Mouse (Mus musculus) liver, embryonic 16.5 days (tissue): ENCODE measurements at regions not wholly inside any gene's neighbourhood (a gene's known extent, or its start where the extent isn't known, plus 50 kb on each side); places are given as distances from the start of the nearest gene placed in this dataset.

Experiments used
- ATAC-seq: fragments of 200-750 bp; cut with Nextera tagmentation; 2 replicates; pipeline ENCODE4 v1.8.0; 2017; ENCODE audit warnings: low read depth, mild to moderate bottlenecking, moderate number of reproducible peaks, moderate library complexity
- H3K27ac ChIP-seq: fragments of 300-500 bp; sonication (generic); 2 replicates; pipeline ENCODE4 v1.5.1; 2014; ENCODE audit warnings: mild to moderate bottlenecking, low read length
- H3K27me3 ChIP-seq: fragments of 300-500 bp; sonication (generic); 2 replicates; pipeline ENCODE4 v1.6.1; 2014; ENCODE audit warnings: low read depth, low read length, mixed read lengths; ENCODE audit not compliant: control insufficient read depth, insufficient read depth
- H3K36me3 ChIP-seq: fragments of 300-500 bp; sonication (generic); 2 replicates; pipeline ENCODE4 v1.6.1; 2014; ENCODE audit warnings: mild to moderate bottlenecking; ENCODE audit not compliant: control insufficient read depth, insufficient read depth
- H3K4me1 ChIP-seq: fragments of 300-500 bp; sonication (generic); 2 replicates; pipeline ENCODE4 v1.6.1; 2014; ENCODE audit warnings: low read depth, low read length, mixed read lengths; ENCODE audit not compliant: control insufficient read depth
- H3K4me2 ChIP-seq: fragments of 300-500 bp; sonication (generic); 2 replicates; pipeline ENCODE4 v1.6.1; 2014; ENCODE audit warnings: low read depth, low read length, mixed read lengths
- H3K4me3 ChIP-seq: fragments of 300-500 bp; sonication (generic); 2 replicates; pipeline ENCODE4 v1.5.1; 2014; ENCODE audit warnings: low read depth, mild to moderate bottlenecking, low read length
- H3K9ac ChIP-seq: fragments of 300-500 bp; sonication (generic); 2 replicates; pipeline ENCODE4 v1.6.1; 2014; ENCODE audit warnings: low read depth, low read length
- H3K9me3 ChIP-seq: fragments of 300-500 bp; sonication (generic); replicated peaks from 2 replicates; pipeline ENCODE4 v1.6.1; 2016; ENCODE audit warnings: low read length; ENCODE audit not compliant: control insufficient read depth
- whole genome bisulfite sequencing: fragments of 180-500 bp; shearing (Covaris S2); extraction: QIAGEN DNeasy Blood & Tissue Kit; methylation state at CpG from one replicate; pipeline ENCODE4 v1.1.7; 2014; ENCODE audit not compliant: insufficient replicate concordance; 5-methylcytosine and 5-hydroxymethylcytosine counted together

- ATAC-seq: no peak
- Histone ChIP-seq H3K4me3 (no peak overlapping the region), H3K4me2 (no peak overlapping the region), H3K9ac (no peak overlapping the region), H3K36me3 (no peaks in the 10 kb centered on the region), H3K27me3 (no peaks in the 10 kb centered on the region), H3K9me3 (no peaks in the 10 kb centered on the region), H3K4me1 (no peaks in the 10 kb centered on the region), H3K27ac (no peak overlapping the region)
- 60% methylated on average over 16 of the region's 16 CpGs for WGBS
Measured at GRCm38 (mm10) chr5:119602001-119602400, 68.5 kb upstream of the Tbx3 start.

- H3K36me3 ChIP-seq: no peaks in the 10 kb centered on the region
- ATAC-seq: no peak
Measured at GRCm38 (mm10) chr5:119605444-119605843, 65.0 kb upstream of the Tbx3 start.

GRCm38 (mm10) chr5:119613413-119613812, 57.1 kb upstream of the Tbx3 start:
- no peak for ATAC-seq
- H3K27ac ChIP-seq: no peak overlapping the region
- H3K4me1 ChIP-seq: no peaks in the 10 kb centered on the region
- WGBS: 47% methylated on average over 6 of the region's 6 CpGs
- no peak overlapping the region for H3K4me3 ChIP-seq
- no peaks in the 10 kb centered on the region for H3K27me3 ChIP-seq
- no peaks in the 10 kb centered on the region for H3K36me3 ChIP-seq
- H3K9me3 ChIP-seq: no peaks in the 10 kb centered on the region
- H3K4me2 ChIP-seq: no peak overlapping the region
- no peak overlapping the region for H3K9ac ChIP-seq

More at GRCm38 (mm10) chr5:119605444-119605843, 65.0 kb upstream of the Tbx3 start:
- Histone ChIP-seq H3K4me1 (no peaks in the 10 kb centered on the region), H3K9ac (no peak overlapping the region), H3K4me3 (no peak overlapping the region), H3K9me3 (no peaks in the 10 kb centered on the region), H3K27ac (no peak overlapping the region), H3K27me3 (no peaks in the 10 kb centered on the region), H3K4me2 (no peak overlapping the region)
- WGBS: 62% methylated on average over 7 of the region's 7 CpGs

- H3K9me3 ChIP-seq: no peaks in the 10 kb centered on the region
- no peak for ATAC-seq
- H3K36me3 ChIP-seq: no peaks in the 10 kb centered on the region
- H3K27ac ChIP-seq: no peak overlapping the region
- no peaks in the 10 kb centered on the region for H3K4me1 ChIP-seq
- no peak overlapping the region for H3K4me3 ChIP-seq
- 61% methylated on average over 10 of the region's 10 CpGs for whole genome bisulfite sequencing
- no peak overlapping the region for H3K9ac ChIP-seq
- H3K27me3 ChIP-seq: no peaks in the 10 kb centered on the region
- H3K4me2 ChIP-seq: no peak overlapping the region
Measured at GRCm38 (mm10) chr5:119613981-119614770, 56.3 kb upstream of the Tbx3 start.

- no peak overlapping the region for H3K9ac ChIP-seq
- no peaks in the 10 kb centered on the region for H3K9me3 ChIP-seq
- no peaks in the 10 kb centered on the region for H3K36me3 ChIP-seq
- no peak overlapping the region for H3K4me2 ChIP-seq
- no peaks in the 10 kb centered on the region for H3K4me1 ChIP-seq
- no peak for ATAC-seq
- H3K27me3 ChIP-seq: no peaks in the 10 kb centered on the region
- no peak overlapping the region for H3K4me3 ChIP-seq
- 42% methylated on average over 5 of the region's 5 CpGs for WGBS
- H3K27ac ChIP-seq: no peak overlapping the region
Measured at GRCm38 (mm10) chr5:119615681-119616080, 54.8 kb upstream of the Tbx3 start.

- no peak for ATAC-seq
- H3K4me3 ChIP-seq: no peak overlapping the region
- H3K9ac ChIP-seq: no peak overlapping the region
- H3K4me1 ChIP-seq: no peaks in the 10 kb centered on the region; the same call in 1 of the 2 replicates
- H3K27me3 ChIP-seq: no peaks in the 10 kb centered on the region
- WGBS: 70% methylated on average over 2 of the region's 2 CpGs
- H3K36me3 ChIP-seq: no peaks in the 10 kb centered on the region
- no peak overlapping the region for H3K4me2 ChIP-seq
- H3K9me3 ChIP-seq: no peaks in the 10 kb centered on the region
- no peak overlapping the region for H3K27ac ChIP-seq
Measured at GRCm38 (mm10) chr5:119617856-119618255, 52.6 kb upstream of the Tbx3 start.

- Histone ChIP-seq H3K27me3 (no peaks in the 10 kb centered on the region; the same call in 1 of the 2 replicates), H3K4me1 (no peaks in the 10 kb centered on the region; the same call in 1 of the 2 replicates), H3K9ac (no peak overlapping the region), H3K4me3 (no peak overlapping the region), H3K36me3 (no peaks in the 10 kb centered on the region), H3K9me3 (no peaks in the 10 kb centered on the region), H3K27ac (no peak overlapping the region), H3K4me2 (no peak overlapping the region)
- WGBS: 24% methylated on average over 8 of the region's 8 CpGs
- no peak for ATAC-seq
Measured at GRCm38 (mm10) chr5:119619906-119620305, 50.6 kb upstream of the Tbx3 start.
